Mouse (Mus musculus): ENCODE measurements at regions not wholly inside any gene's neighbourhood (a gene's known extent, or its start where the extent isn't known, plus 50 kb on each side); places are given as distances from the start of the nearest gene placed in this dataset.

- DNase-seq = no peak
Measured at GRCm38 (mm10) chr5:103305716-103306447, 94.7 kb upstream of the Mapk10 start.

- no peak for DNase-seq
Measured at GRCm38 (mm10) chr5:103304975-103305374, 93.8 kb upstream of the Mapk10 start.

GRCm38 (mm10) chr5:103302744-103303143 lies 91.6 kb upstream of the Mapk10 start:
- no peak for DNase-seq

- no peak for DNase-seq
Measured at GRCm38 (mm10) chr5:103301303-103301702, 90.2 kb upstream of the Mapk10 start.

GRCm38 (mm10) chr5:103293953-103294352 lies 82.8 kb upstream of the Mapk10 start:
- DNase-seq = no peak

GRCm38 (mm10) chr5:103291691-103292090 lies 80.6 kb upstream of the Mapk10 start:
- DNase-seq = no peak

- DNase-seq = no peak
Measured at GRCm38 (mm10) chr5:103291219-103291618, 80.1 kb upstream of the Mapk10 start.

GRCm38 (mm10) chr5:103269206-103269605 lies 58.1 kb upstream of the Mapk10 start:
- no peak for DNase-seq

- DNase-seq = no peak
Measured at GRCm38 (mm10) chr5:103264903-103265302, 53.8 kb upstream of the Mapk10 start.

GRCm38 (mm10) chr5:103261406-103261805 lies 50.3 kb upstream of the Mapk10 start:
- no peak for DNase-seq
